Comparison of ENCODE assay signal across 9 mouse cellular contexts in the genomic region with DNA sequence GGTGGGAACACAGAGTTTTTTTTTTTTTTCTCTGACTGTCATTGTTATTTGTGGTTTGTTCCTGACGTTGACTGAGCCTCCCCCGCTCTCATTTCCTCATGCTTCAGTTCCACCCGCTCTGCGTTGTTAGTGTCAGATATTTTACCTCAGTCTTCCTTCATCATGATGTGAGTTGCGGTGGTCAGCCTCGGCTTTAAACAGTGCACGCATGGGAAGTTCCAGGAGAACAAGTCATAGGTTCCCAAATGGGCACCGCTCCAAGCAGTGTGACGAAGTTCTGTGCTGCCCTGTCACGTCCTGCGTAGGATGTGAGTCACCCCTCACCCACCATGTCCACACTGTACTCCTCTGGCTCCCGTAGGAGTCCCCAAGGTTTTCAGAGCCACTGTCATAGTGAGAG. TPM values are rescaled to one million over a fixed set of nuclear protein-coding genes. Genes with fewer than 3 reads are reported as not detected.
DNase-seq lines count a peak whose midpoint lies in the region; ATAC-seq lines count a peak whose summit lies in the region.
"Had no signal": no experiment of that assay in that cellular context is flagged by ENCODE, and none has a peak within 500 bp of the region (broad histone marks: within the 10 kb centered on the region; RNA-seq: fewer than 3 reads in every experiment).

No protein-coding gene starts in this region.

- H3K4me1 ChIP-seq in limb, embryonic 15.5 days = no peaks in the 10 kb centered on the region
- no peaks in the 10 kb centered on the region for H3K4me1 ChIP-seq in limb, embryonic 10.5 days
- no peaks in the 10 kb centered on the region for H3K4me1 ChIP-seq in midbrain, embryonic 16.5 days (ENCODE audit: control insufficient read depth, insufficient read depth, low read length)

- H3K9ac ChIP-seq in limb, embryonic 15.5 days = no peak overlapping the region
- no peak overlapping the region for H3K9ac ChIP-seq in midbrain, embryonic 16.5 days (ENCODE audit: low read depth, low read length)
- H3K9ac ChIP-seq: liver, embryonic 14.5 days had no signal

- WGBS in limb, embryonic 15.5 days = 68% methylated on average over 12 of the region's 12 CpGs
- 83% methylated on average over 12 of the region's 12 CpGs for WGBS in limb, embryonic 10.5 days
- WGBS in midbrain, embryonic 16.5 days = 81% methylated on average over 12 of the region's 12 CpGs

- H3K27ac ChIP-seq in limb, embryonic 15.5 days = no peak overlapping the region
- no peak overlapping the region for H3K27ac ChIP-seq in limb, embryonic 10.5 days
- no peak overlapping the region for H3K27ac ChIP-seq in midbrain, embryonic 16.5 days (ENCODE audit: low read length)
- H3K27ac ChIP-seq: liver, embryonic 14.5 days had no signal

- H3K27me3 ChIP-seq in limb, embryonic 15.5 days = no peaks in the 10 kb centered on the region; the same call in 1 of the 2 replicates
- no peaks in the 10 kb centered on the region for H3K27me3 ChIP-seq in limb, embryonic 10.5 days (ENCODE audit: low read depth, poor library complexity, severe bottlenecking)
- no peaks in the 10 kb centered on the region for H3K27me3 ChIP-seq in midbrain, embryonic 16.5 days (ENCODE audit: control insufficient read depth, insufficient read depth, low read depth, low read length)

- peak; percentile 45; the same call in 1 of the 2 replicates for ATAC-seq in limb, embryonic 15.5 days (ENCODE audit: insufficient number of reproducible peaks, low FRiP score, low TSS enrichment, low read depth)
- peak; percentile 63 for ATAC-seq in neutrophil, adult 5-6 weeks (ENCODE audit: extremely low read depth, insufficient number of reproducible peaks, low FRiP score, poor library complexity, severe bottlenecking)
- ATAC-seq in midbrain, embryonic 16.5 days = no peak

- H3K4me2 ChIP-seq in limb, embryonic 15.5 days = no peak overlapping the region
- no peak overlapping the region for H3K4me2 ChIP-seq in midbrain, embryonic 16.5 days (ENCODE audit: low read length)

- no peak overlapping the region for H3K4me3 ChIP-seq in limb, embryonic 15.5 days
- H3K4me3 ChIP-seq in limb, embryonic 10.5 days = no peak overlapping the region
- H3K4me3 ChIP-seq in midbrain, embryonic 16.5 days (ENCODE audit: low read depth, low read length) = no peak overlapping the region

- H3K9me3 ChIP-seq in limb, embryonic 15.5 days = no peaks in the 10 kb centered on the region
- no peaks in the 10 kb centered on the region for H3K9me3 ChIP-seq in limb, embryonic 10.5 days (replicated peaks)
- no peaks in the 10 kb centered on the region for H3K9me3 ChIP-seq in midbrain, embryonic 16.5 days (replicated peaks; ENCODE audit: control insufficient read depth, low read length, poor library complexity, severe bottlenecking)

- no peaks in the 10 kb centered on the region for H3K36me3 ChIP-seq in limb, embryonic 15.5 days
- H3K36me3 ChIP-seq in limb, embryonic 10.5 days = no peaks in the 10 kb centered on the region
- H3K36me3 ChIP-seq in midbrain, embryonic 16.5 days (ENCODE audit: control insufficient read depth, insufficient read depth, low read length) = no peaks in the 10 kb centered on the region

- DNase-seq in limb, embryonic 10.5 days (ENCODE audit: low spot score) = no peak
- peak; percentile 53 for DNase-seq in fibroblast of lung, adult 2 months (ENCODE audit: low read depth)
- DNase-seq in kidney, postnatal 14 days = peak; percentile 75
- DNase-seq in embryo, embryonic 9.5 days (ENCODE audit: extremely low spot score) = no peak
- DNase-seq in urinary bladder, postnatal 10 days (ENCODE audit: low spot score) = no peak

RNA-seq across cellular contexts. Expression of a gene that starts 36.9 kb away (rescaled TPM):
- 7.8 and 8.7 TPM in 2 replicates for polyA plus RNA-seq in limb, embryonic 15.5 days (2015; fragmentation: Nextera tagmentation; extraction: Ambion mirVana)
- 2.6 and 3.3 TPM in 2 replicates for polyA plus RNA-seq in limb, embryonic 10.5 days (2016; fragmentation: Nextera tagmentation; extraction: Ambion mirVana)
- 0.37 TPM in 1 of 2 replicates, not detected in the other for total RNA-seq in neutrophil, adult 5-6 weeks (2017)
- polyA plus RNA-seq in midbrain, embryonic 16.5 days (2015; fragmentation: Nextera tagmentation; extraction: Ambion mirVana) = 12.3 and 13.1 TPM in 2 replicates

RNA-seq across cellular contexts. Expression of a gene that starts 56.7 kb away (rescaled TPM):
- polyA plus RNA-seq in limb, embryonic 15.5 days (2015; fragmentation: Nextera tagmentation; extraction: Ambion mirVana) = not detected in 2 replicates
- not detected in 2 replicates for polyA plus RNA-seq in limb, embryonic 10.5 days (2016; fragmentation: Nextera tagmentation; extraction: Ambion mirVana)
- not detected in 2 replicates for total RNA-seq in neutrophil, adult 5-6 weeks (2017)
- not detected in 2 replicates for polyA plus RNA-seq in midbrain, embryonic 16.5 days (2015; fragmentation: Nextera tagmentation; extraction: Ambion mirVana)
- polyA plus RNA-seq: liver, embryonic 14.5 days had no signal

Comparison
In these comparisons a context has a peak if more than half of its experiments do, and no peak if none do; other contexts are left out.
1. DNase-seq: peak in fibroblast of lung, adult 2 months (single experiment) and kidney, postnatal 14 days (single experiment); none in limb, embryonic 10.5 days (single experiment), embryo, embryonic 9.5 days (single experiment) and urinary bladder, postnatal 10 days (single experiment).